Mouse (Mus musculus): ENCODE measurements around the gene Nt5m.

GRCm38 (mm10) chr11:59800412-59800811, 38.8 kb upstream of the Nt5m start:
- no peak for TF ChIP-seq CTCF (IDR thresholded peaks at IDR 0.05; ENCODE audit: low read depth, low read length)
- TF ChIP-seq POLR2AphosphoS5 (IDR thresholded peaks at IDR 0.05; ENCODE audit: insufficient replicate concordance, low read depth, low read length) = no peak
- TF ChIP-seq TAL1 (conservative IDR thresholded peaks at IDR 0.05; ENCODE audit: low read depth, low read length) = no peak
- TF ChIP-seq GATA2 (IDR thresholded peaks at IDR 0.05; ENCODE audit: borderline replicate concordance, low read depth, low read length) = no peak
- TF ChIP-seq GATA1 (IDR thresholded peaks at IDR 0.05; ENCODE audit: borderline replicate concordance, low read length) = no peak

All from G1E (cell line).